Mouse (Mus musculus) testis, postnatal 10 days (tissue): ENCODE data around the gene Prtn3.

Source experiments
- DNase-seq: peaks from one replicate; pipeline ENCODE4 v3.0.0; 2021; ENCODE audit warnings: low spot score

Gene Prtn3

DNA sequence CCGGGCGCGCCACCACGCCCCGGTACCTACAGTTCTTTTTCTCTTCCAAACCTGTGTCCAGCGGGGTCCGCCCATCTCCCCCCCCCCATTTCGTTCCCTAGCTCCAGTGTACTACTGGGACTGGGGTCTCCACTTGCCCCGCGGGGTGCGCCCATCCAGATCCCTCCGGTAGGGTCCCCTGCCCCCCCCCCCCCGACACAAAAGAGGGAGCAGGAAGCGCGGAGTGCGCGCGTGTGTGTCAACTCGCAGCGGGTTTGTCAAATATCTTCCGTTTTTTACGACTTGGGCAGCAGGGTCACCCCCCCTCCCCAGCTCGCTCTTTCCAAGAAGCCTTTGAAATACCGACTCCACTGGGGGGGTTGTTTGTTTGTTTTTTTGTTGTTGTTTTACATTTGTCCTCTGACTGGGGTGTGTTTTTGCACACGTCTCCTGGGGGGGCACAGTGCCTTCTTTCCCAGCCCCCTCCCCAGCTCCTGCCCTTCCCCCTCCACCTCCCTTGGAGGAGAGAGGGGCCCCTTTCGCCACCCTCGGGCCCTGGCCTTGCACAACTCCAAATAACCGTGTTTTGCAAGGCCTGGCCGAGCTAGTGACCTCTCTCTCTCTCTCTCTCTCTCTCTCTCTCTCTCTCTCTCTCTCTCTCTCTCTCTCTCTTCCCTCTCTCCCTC is 53.9 kb downstream of the Prtn3 start:
- no peak for DNase-seq

DNA sequence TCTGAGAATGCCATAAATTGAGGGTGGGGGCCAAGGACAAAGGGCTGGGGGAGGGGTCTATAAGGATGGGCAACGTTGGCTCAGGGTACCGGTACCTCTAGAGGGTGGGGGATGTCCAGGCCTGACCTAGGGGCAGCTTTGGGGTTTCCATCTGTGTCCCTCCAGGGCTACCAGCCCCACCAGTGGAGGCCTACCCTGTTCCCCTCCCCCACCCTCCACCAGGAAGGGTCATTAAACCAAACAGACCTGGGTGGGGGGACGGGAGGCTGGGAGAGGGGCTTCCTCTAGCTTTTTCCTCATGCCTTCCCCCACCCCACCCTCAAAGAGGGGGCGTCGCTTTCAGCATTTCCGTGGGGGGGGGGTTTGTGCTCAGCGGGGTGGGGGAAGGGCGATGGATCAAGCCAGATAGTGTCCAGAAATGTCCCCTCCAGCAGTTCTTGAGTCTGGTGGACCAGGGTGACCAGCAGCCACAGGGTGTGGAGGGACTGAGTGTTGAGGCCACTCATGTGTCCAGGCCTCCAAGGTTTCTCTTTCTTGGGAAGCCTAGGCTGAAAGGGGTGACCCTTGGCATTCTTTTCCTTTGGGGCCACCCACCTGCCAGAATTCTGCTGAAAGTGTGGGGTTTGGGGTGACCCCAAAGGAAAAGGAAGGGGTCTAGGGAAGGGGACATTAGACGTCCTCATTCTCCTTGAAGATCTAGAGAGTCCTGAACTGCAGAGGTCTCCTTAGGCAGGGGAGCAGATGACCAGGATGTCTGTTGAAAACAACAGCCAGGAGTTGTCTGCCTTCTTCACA is 54.8 kb downstream of the Prtn3 start:
- DNase-seq, result no peak

DNA sequence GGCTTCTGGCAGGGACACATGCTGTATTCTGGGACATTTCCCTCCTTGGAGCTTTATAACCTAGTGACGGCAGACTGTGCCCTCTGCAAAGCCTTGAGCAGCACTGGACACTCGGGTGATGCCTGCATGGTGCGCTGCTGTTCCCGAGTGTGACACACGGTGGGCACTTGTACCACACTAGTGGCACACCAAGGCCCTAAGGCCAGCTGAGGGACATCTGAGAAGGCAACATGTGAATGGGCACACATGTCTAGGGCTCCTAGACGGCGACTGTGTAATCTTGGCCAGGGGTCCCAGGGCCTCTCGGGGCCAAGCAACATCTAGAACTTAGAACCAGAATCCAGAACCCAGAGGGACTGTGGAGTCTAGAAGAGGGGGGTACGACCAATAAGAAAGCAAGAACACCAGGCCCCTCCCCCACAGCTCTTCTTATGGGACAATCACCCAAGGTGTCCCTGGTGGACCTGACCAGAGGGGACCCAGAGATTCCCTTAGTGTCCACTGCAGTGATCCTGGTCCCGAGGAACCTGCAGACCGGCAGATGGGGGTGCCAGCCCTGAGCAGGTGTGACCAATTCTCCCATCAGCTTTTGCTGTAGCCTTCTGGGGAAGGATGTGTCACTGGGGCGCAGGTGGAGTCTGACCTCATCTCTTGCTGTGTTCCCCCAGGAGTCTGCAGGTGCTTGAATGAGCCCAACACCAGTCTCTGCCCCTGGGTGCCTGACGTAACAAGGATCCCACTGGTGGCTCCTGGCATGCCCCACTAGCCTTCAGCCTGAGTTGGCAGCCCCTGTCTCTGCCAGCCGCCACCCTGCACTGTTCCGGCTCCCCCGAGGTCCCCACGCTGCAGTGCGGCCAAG is 55.9 kb downstream of the Prtn3 start:
- no peak for DNase-seq

DNA sequence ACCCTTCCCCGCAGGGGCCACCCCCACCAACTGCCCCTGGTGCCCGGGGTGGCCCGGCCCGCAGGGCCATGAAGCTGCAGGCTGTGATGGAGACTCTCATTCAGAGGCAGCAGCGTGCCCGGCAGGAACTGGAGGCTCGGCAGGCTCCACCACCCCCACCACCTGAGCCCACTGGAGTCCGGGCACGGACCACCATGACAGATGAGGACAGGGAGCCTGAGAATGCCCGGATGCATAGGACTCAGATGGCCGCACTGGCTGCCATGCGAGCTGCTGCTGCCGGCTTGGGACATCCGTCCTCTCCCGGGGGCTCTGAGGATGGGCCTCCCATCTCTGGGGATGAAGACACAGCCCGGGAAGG is 56.5 kb downstream of the Prtn3 start:
- DNase-seq, result no peak

DNA sequence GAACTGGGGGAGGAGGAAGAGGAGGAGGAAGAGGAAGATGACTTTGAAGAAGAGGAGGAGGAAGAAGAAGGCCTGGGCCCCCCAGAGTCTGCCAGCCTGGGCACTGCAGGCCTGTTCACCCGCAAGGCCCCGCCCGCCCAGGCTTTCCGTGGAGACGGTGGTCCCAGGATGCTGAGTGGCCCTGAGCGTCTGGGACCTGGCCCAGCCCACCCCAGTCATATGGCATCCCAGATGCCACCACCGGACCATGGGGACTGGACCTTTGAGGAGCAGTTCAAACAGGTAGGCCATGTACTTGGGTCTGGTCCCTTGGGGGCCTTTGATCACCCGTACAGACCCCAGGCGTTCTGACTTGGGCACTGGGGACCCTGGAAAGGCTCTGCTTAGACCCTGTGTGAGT is 57.5 kb downstream of the Prtn3 start:
- no peak for DNase-seq

DNA sequence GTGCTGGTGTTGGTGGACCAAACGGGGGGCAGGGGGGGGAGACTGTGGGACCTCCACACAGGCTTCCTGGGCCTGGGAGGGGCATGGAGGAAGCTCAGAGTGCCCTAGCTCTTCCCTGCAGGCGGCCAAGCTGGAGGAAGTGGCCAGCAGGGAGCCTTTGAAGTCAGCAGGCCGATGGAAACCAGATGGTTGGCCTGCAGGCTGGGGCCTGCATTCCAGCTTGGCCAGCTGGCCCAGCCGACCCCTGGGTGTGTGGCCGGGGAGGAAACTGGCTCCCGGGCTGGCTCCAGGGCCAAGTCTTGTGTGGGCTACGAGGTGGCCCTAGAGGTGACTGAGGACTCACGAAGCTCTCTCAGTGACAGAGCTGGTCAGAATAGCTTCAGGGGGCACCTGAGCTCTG is 58.5 kb downstream of the Prtn3 start:
- DNase-seq, result peak; percentile 73
